Mouse (Mus musculus) frontal cortex, postnatal 25 days (tissue): Measurements from ENCODE around the gene BC025920.
"Not testable (repeated sequence)": the region's sequence is repeated elsewhere in the genome, so short reads cannot be mapped to it uniquely, and the experiment has no call there.

ENCODE experiments used
- DNase-seq, 2 experiments: peaks; one replicate each; pipeline ENCODE4 v3.0.0; 2022; ENCODE audit warnings: low spot score in 2 of 2

BC025920 gene

DNA sequence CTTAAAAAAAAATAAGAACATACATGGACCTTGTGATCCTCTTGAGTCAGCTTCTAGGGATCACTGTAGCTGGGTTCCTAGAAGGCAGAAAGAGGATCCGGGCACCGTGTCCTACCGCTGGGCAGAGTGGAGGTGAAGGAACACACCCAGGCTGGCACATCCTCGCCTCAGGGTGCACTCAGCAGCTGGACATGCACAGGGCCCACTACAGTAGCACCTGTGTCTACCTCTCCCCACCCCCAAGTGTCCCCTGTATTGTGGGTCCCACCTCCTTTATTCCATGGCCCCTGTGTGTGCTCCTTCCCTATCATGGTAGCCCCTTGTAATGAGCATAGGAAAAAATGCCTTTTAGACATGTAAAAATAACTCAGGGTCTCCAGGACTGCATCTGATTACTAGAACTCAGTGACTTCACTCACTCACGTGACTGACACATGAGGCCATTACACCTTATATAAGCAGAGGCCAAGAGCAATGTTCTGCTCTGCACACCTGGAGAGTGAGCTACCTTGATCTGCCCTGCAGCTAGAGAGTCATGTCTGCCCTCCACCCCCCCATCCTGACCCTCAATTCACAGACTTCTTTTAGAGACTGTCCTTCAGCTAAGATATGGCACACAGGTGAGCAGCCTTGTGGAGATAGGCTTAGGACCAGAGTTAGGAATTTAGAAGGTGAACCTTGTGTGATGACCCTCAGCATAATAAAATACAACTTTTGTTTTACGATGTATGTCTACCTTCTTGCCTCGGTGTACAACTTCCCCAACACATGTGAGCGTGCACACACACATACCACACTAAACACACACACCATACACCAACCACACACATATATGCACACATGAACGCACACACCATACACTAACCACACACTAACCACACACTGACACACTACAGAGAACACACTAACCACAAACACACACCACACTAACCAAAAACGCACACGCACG lies 1.8 kb upstream of the BC025920 start:
- DNase-seq, result no peak

DNA sequence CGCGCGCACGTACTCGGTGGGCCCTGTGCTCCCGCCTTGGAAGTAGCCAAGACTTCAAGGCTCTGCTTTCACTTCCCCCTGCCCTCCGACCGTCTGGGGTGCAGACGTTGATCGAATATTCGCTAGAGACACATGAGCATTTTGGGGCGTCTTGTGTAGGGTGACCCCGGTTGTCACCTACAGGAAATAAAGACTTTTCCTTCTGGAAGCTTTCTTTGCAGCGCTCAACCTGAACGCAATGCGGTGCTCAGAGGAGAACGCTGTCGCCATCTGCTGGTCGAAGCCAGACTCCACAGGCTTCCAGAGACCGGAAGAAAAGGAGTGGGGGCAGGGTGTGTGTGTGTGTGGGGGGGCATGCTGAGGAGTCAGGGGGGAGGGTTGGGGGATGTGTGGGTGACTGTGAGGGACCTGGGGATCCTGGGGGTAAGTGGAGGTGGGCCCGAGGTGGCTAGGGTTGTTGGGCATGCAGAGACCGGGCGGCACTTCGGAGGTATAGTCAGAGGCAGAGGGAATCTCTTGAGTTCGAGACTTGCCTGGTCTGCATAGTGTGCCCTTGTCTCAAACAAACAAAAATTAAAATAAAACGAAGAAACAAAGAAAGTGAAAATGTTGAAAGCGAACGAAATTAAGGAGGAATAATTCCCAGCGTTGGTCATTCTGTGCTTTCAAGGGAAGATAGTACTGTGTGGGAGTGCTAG lies 953 bp upstream of the BC025920 start:
- DNase-seq, result peak; percentile 74 to 80

DNA sequence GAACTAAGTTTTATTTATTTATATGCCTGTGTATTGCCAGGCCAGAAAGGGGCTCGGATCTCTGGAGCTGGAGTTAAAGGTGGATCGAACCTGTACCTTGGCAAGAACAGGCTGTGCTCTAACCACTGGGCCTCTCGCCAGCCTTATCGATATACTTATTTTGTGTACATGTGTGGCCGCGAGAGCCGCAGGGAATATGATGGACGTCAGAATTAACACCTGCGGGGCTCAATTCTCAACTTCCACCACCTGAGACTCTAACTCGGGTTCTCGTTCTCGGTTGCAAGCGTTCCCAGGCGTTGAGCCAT lies 450 bp upstream of the BC025920 start:
- no peak for DNase-seq

DNA sequence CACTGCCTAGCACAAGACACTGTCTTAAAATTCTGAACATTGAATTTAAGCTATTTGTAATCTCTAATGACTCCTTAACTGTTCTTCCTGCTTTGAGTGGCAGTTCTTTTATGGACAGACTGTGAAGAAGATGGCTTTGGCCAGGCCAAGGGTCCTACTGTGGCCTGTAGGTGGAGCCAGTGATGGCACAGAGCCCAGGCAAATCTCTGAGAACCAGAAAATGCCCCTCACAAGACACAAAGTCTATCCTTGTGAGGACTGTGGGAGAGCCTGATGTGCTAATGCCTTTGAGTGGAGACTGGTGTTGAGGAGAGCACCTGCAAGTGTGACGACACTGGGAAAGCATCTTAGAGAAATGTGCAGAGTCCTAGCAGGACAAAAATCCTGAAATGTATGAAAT lies 2.2 kb downstream of the BC025920 start:
- no peak for DNase-seq

DNA sequence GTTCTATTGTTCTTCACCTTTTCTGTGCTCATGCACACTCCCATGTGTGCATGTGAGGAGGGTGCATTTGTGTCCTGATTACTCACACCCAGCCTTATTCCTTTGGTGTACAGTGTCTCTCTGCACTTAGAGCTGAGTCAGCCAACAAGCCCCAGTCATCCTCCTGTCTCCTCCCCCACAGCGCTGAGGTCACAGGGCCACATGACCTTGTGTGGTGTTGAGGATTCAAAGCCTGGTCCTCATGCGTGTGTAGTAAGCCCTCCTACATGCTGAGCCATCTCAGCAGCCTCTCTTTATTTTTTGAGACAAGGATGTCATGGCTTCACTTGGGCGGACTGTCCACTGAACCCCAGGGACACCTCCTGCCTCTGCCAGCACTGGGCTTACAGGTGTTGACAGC lies 6.7 kb downstream of the BC025920 start:
- no peak for DNase-seq

DNA sequence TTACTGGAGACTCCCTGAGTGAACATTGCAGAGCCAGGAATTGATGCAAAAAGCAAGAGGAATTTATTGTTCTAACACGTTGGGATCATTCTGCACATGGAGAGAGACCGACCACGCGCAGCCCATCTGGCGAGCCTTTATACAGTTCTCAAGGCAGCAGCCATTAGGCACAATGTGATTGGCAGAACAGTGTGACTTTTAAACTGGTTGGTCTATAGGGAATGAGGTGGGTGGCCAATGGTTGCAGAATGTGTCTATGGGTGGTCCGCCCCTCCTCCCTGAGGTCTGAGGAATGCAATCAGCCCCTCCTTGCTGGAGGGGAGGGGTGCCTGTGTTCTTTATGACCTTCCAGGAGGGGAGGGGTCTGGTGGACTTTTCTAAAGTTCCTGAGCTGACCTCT lies 9.4 kb downstream of the BC025920 start:
- no peak for DNase-seq

DNA sequence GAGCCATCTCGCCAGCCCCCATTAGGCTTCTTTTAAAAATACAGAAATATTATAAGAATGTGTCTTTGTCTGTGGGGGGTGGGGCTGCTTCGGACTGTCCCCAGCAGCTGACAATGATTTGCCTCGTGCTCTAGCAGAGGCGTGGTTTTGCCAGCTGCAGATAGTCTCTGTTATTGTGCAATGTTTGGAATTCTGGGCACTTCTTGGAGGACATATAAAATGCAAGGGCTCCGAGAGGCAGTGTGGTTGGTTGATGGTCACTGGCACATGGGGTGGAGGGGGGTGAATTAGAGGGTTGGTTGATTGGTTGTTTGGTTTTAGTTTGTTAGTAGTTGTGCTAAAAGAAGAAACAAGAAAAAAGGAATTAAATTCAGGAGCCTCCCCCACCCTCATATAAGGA lies 13.9 kb downstream of the BC025920 start:
- no peak for DNase-seq

DNA sequence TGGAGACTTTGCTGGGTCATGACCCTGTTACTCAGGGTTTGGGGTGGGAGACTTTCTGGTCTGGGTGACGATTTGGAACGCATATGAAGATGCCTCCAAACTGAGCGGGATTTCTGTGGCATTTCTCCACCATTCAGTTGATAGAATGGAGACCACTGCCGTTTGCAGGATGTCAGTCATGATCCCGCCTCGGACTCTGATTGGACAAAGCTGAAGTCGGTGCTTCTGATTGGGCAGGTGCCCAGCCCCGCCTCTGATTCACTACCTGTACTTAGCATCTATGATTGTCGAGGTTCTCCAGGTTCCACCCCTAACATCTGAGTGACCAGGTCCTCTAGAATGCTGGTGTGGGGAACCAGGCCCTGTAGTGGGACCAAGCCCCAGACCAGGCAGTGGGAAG lies 14.7 kb downstream of the BC025920 start:
- no peak for DNase-seq

DNA sequence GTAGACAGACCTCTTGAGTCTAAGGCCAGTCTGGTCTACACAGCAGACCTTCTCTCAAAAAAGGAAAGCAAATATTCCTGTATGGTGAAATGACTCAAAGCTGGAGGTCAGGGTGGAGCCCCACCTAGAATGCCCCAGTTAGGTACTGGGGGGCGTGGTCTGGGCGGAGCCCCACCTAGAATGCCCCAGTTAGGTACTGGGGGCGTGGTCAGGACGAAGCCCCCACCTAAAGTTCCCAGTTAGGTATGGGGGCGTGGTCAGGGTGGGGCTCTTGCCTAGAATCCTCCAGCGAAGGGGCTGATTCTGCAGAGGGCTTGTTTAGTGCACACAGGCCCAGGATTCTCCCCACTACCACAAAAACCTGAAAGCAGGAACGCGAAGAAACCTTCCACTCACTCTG lies 17.4 kb downstream of the BC025920 start:
- no peak for DNase-seq

DNA sequence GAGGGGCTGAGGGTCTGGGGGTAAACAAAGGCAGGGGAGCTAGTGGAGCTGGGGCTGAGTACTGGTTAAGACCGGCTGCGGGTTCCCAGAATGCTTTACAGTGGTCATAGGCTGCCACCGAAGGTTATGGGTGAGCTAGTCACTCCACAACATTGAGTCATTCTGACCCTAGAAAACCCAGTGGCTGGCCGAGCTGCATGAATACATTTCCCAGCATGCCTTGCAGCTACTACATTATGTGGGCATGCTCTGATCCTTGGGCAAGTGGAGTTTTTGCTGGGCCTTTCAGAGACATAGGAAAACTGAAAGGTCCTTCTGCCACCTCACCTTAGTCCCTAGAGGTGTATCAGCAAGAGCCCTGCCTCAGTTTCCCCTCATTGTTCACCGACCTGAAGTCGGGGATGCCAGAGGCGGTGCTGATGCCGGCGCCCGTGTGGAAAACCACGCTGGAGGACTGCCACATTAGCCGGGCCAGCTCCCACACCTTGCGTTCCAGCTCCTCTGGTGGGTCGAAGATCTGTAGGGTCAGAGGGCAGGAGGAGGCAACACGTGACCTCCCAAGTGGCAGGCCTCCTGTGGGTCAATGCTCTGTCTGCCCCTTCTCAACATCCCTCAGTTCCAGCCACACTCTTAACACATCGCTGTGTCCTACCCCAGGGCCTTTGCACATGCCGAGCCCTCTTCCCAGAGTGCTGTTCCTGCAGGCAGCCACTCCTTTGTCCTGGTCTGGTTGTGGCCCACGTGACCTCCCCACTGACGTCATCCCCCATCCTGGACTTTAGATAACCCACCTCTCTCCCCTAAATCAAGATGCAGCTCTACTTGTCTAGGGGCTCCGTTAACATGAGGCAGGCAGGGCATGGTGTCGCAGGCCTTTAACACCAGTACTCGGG lies 20.3 kb downstream of the BC025920 start:
- DNase-seq, result no peak

DNA sequence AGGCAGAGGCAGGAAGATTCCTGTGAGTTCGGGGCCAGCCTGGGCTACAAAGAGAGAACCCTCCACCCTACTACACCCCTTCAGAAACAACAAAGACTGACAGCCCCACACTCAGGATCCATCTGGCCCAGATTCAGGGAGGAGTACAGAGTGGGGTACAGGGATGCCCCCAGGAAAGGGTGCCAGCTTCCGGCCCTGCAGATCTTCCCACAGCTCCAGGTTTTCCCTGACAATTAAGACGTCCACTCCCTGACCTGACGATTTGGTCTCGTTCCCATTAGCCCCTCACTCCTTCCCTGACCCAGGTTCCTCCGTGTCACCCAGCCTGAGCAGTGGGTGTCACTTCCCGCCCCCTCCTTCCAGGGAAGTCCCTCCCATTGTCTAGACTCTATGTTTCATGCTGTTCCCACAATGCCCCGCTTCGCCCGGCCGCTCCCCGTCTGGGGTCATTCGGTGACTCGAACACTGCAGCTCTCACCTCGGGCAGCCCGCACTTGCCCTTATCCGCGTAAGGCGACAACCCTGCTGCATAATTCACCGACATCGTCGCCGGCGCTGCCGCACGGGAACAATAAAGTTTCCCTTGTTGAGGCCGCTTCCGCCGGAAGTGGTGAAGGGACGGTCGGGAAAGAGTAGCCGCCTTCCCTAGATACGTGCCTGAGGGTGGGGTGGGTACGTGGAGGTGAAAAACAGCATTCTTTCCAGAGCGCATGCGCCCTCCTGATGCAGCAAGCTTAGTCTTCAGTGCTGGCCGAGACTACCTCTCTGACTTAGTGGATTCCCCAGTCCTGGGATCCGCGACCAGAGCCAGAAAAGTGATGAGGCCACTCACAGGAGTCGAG lies 21.1 kb downstream of the BC025920 start, which contains the start of gene Sirt6:
Gene Sirt6 (minus strand): TSS at position 804 of the 842 bp plus-strand sequence.
- peak; percentile 81 to 89 for DNase-seq

DNA sequence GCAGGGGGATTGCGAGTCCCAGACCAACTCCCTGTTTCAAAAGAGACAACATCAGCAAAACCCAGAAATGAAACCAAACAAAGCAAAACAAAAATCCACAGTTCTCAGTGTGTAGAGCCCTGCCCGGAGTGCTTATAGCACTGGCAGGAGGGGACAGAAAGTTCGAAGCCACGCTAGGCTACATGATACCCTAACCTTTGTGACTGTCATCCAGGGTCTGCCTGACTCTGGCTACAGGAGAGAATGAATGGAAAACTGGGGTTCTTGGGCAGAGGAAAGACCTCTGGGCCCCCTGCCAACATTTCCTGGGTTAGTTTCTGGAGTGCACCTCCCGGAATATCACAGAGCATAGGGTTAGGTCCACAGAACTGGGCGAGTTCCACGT lies 21.8 kb downstream of the BC025920 start:
- DNase-seq, result no peak

DNA sequence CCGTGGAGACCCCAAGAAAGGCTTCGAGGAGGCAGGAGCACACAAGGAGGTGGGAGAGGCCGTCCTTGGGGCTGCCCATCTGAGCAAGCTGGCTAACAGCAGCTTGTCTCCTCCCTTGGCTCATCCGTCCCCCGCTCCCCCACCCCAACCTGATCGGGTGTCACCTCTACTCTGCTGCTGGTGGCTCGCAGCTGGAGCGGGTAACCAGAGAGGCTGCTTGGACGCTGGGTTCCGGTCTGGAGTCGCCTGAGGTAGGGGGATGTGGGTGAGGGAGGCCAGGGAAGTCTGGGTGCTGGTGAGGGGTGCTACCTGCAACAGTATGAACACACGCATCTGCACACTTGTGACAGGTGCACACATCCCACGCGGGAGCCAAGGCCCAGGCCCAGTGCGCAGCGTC lies 22.3 kb downstream of the BC025920 start, which contains the start of gene Ankrd24:
Gene Ankrd24 (plus strand): TSS at position 151 of the 400 bp plus-strand sequence.
- DNase-seq, result no peak

DNA sequence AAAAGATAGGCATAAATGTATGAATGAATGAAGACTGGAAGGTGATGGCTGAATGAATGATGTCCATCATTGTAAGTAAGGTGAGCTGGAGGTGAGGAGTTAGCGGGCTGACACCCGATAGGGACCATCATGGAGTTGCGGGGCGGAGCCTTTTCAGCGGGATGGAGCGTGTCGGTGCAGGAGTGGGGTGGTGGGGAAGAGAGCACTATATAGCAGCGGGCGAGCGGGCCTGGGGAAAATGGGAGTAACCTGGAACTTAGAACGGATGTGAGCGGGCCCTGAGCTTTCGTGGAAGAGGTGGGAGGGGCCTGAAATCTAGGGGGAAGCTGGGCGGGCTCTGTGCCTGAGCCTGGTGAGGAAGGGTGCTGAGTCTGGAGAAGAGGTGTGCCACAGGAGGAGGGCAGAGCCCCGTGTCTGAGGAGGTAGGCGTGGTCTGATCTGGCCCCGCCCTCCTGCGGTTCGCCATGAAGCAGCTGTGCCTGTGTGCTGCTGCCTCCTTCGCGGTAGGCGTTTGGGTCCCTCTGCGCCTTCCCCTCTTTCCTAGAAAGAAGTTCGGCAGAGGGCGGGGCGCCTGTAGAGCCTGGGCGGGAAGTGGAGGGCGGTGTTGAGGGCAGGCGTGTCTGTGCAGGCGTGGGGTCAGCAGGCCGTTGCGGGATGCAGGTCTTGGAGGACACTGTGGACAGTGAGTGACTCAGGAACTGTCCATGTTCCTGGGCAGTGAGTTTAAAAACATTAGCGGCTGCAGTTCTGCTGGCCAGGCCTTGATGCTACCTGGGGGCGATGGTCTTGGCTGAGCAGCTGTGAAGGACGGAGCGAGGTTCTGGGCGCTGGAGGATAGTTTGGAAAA lies 27.4 kb downstream of the BC025920 start:
- peak; percentile 64 to 71 for DNase-seq

DNA sequence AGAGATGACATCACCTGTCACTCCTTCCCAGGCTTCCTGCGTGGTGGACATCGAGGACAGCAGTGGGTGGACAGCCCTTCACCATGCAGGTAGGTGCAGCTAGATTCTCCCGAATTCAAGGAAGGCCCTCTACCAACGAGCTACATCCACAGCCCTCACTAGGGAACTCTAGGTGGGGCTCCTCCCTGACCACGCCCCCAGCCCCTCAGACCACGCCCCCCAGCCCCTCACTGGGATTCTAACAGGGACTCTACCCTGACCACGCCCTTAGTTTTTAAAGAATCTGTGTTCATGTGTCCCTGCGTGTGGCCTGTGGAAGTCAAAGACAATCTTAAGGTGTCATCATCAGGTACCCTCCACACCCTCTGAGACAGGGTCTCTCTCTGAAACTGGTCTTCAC lies 30.3 kb downstream of the BC025920 start:
- no peak for DNase-seq

DNA sequence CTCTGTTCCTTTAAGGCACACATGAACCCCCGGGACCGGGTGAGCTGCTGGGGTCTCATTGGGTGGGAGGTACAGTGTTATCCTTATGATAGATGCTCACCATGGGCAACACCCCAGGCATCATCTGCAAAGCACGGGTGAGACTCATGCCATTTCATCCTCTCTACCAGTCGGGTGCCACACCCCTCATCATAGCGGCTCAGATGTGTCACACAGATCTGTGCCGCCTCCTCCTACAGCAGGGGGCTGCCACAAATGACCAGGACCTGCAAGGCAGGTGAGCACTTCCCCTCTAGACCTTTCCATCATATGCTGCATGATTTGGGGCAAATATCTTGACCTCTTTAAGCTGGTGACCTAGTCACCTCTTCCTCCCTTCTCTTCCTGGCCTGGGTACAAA lies 32.0 kb downstream of the BC025920 start:
- no peak for DNase-seq

DNA sequence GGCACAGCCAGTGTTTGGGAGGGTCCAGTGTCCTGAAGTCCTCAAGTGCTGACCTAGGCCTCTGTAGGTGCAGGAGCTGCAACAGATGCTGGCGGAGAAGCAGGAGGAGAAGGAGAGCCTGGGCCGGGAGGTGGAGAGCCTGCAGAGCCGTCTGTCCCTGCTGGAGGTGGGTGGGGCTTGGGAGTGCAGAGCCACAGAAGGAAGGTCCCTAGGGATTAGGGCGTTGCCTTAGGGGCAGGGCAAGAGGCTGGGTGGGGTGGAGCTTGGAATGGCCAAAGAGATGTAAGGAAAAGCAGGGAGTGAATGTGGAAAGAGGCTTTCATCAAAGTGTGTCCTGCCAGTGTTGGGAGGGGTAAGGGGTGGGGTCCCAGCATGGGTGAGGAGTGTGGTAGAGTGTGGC lies 34.8 kb downstream of the BC025920 start:
- DNase-seq, result not testable (repeated sequence)

DNA sequence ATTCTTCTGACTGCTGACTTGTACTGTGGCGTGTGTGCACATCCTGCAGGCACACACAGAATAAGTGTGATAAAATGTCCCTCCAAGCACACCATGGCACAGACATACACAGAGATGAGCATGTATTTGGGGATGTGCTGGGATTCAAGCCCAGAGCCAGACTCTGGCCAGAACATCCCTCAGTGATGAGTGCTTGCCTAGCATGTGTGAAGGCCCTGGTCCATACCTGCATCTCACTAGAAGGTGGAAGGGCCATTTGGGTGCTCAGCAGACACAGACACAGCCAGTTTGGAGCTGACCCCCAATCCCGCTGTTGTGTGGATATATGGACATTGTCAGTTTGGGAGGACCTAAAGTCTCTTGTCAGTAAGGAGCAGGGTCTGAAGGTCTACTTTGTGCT lies 35.5 kb downstream of the BC025920 start:
- DNase-seq, result no peak

DNA sequence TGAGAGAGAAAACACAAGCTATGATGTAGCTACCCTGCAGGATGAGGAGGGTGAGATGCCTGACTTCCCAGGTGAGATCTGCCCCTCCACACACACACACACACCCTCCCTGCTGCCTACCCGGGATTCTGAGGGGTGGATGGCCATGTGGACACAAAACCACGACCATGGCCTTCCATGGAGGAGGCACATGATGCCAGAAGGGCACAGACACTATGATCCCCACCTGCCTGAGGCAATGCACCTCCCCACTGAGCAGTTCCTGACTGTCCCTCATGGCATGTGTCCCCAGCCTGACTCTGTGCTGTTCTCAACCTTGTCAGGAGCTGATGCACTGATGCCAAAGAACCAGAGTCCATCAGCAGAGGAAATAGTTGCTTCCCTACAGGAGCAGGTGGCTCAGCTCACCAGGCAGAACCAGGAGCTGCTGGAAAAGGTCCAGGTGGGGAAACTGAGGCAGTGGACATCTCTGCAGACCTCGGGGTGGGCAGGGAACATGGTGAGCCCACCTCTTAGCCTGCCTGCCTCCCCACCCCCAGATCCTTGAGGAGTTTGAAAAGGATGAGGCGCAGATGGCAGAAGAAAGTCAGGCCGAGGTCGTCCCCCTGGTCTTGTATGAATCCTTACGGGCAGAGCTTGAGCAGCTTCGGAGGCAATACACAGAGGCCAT lies 36.0 kb downstream of the BC025920 start:
- DNase-seq, result no peak
